Mouse (Mus musculus) limb, embryonic 11.5 days (tissue): ENCODE data around the gene Qrsl1. TPM values are rescaled to one million over a fixed set of nuclear protein-coding genes. Genes with fewer than 3 reads are reported as not detected.

Experiments used
- ATAC-seq: fragments of 200-750 bp; cut with Nextera tagmentation; 2 replicates; pipeline ENCODE4 v1.8.0; 2017; ENCODE audit warnings: low read depth; ENCODE audit not compliant: insufficient number of reproducible peaks, low FRiP score, low TSS enrichment
- DNase-seq: peaks from one replicate; pipeline ENCODE4 v3.0.0-alpha.2; 2015; ENCODE audit warnings: low spot score
- H3K27ac ChIP-seq: fragments of 300-500 bp; sonication (generic); replicated peaks from 2 replicates; pipeline ENCODE4 v1.5.1; 2014; ENCODE audit warnings: low read depth, mild to moderate bottlenecking, low read length
- H3K27me3 ChIP-seq: fragments of 300-500 bp; sonication (generic); 2 replicates; pipeline ENCODE4 v1.6.1; 2014; ENCODE audit warnings: mild to moderate bottlenecking, low read length, mixed read lengths; ENCODE audit not compliant: control insufficient read depth, insufficient read depth
- H3K36me3 ChIP-seq: fragments of 300-500 bp; sonication (generic); 2 replicates; pipeline ENCODE4 v1.6.1; 2014; ENCODE audit warnings: mild to moderate bottlenecking, low read length, moderate library complexity, mixed read lengths; ENCODE audit not compliant: control insufficient read depth, insufficient read depth
- H3K4me1 ChIP-seq: fragments of 300-500 bp; sonication (generic); 2 replicates; pipeline ENCODE4 v1.6.1; 2014; ENCODE audit warnings: low read length, mixed read lengths; ENCODE audit not compliant: control insufficient read depth, insufficient read depth
- H3K4me2 ChIP-seq: fragments of 300-500 bp; sonication (generic); 2 replicates; pipeline ENCODE4 v1.6.1; 2014; ENCODE audit warnings: low read depth, mild to moderate bottlenecking, moderate library complexity; ENCODE audit not compliant: severe bottlenecking
- H3K4me3 ChIP-seq: fragments of 300-500 bp; sonication (generic); 2 replicates; pipeline ENCODE4 v1.5.1; 2014; ENCODE audit warnings: low read depth, low read length
- H3K9ac ChIP-seq: fragments of 300-500 bp; sonication (generic); 2 replicates; pipeline ENCODE4 v1.6.1; 2014; ENCODE audit warnings: mild to moderate bottlenecking, low read length
- H3K9me3 ChIP-seq: fragments of 300-500 bp; sonication (generic); 2 replicates; pipeline ENCODE4 v1.6.1; 2016; ENCODE audit warnings: low read length; ENCODE audit not compliant: control insufficient read depth
- WGBS: fragments of 180-500 bp; shearing (Covaris S2); extraction: QIAGEN DNeasy Blood & Tissue Kit; methylation state at CpG from one replicate; pipeline ENCODE4 v1.1.7; 2014; 5-methylcytosine and 5-hydroxymethylcytosine counted together
- polyA plus RNA-seq: library from polyadenylated mRNA; unstranded; fragments of >200 nt; fragmentation: Nextera tagmentation; extraction: Ambion mirVana; gene quantifications from 2 replicates; pipeline ENCODE4 v1.2.1, GENCODE M21; 2014

Qrsl1 gene
- polyA plus RNA-seq, 1 experiment from 2014 or later, result 31.6 TPM

DNA sequence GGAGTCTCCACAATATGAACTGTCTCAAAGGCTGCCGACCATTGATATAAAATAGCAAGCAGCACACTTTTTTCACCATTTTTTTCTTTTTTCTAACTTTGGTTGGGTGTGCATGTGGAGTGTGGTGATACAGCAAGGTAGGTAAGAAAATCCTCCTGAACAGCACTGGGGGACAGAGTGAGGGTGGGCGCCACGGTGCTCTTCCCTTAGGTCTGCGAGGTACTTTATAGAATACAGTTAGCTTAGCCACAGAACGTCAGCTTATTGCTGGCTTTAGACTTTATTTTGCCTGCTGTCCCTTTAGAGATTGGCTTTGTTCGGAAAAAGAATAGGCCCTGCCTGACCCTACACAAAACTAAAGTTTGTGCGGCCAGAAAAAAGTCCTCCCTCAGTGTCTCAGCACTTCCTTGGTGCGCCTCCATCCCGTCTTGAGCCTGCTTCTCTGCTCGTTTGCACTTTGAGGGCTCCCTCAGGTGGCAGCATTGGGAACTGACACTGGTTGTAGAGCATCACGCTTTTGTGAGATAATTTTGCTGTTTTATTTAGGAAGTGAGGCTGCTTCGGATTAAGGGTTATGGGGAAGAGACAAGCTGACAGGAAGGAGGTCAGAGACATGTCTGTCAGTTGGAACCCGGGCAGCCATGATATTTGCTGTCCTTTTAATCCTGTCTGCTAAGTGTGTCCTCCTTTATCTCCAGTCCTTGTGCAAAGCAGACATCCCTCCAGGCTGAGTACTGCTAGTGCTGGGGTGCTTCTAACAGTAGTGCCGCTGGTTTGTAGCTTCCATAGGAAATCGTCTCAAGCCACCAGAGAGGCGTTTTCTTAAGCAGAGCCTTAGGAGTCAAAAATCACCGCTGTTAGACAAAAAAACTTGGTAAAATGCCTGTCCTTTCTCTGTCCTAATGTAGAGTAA lies 17.4 kb upstream of the Qrsl1 start:
- Histone ChIP-seq H3K27ac (no peak overlapping the region), H3K4me3 (no peak overlapping the region), H3K36me3 (no peaks in the 10 kb centered on the region), H3K9me3 (no peaks in the 10 kb centered on the region), H3K4me2 (no peak overlapping the region), H3K27me3 (no peaks in the 10 kb centered on the region), H3K4me1 (no peaks in the 10 kb centered on the region), H3K9ac (no peak overlapping the region)
- DNase-seq, result peak; percentile 92
- no peak for ATAC-seq
- 44% methylated on average over 17 of the region's 17 CpGs for WGBS

DNA sequence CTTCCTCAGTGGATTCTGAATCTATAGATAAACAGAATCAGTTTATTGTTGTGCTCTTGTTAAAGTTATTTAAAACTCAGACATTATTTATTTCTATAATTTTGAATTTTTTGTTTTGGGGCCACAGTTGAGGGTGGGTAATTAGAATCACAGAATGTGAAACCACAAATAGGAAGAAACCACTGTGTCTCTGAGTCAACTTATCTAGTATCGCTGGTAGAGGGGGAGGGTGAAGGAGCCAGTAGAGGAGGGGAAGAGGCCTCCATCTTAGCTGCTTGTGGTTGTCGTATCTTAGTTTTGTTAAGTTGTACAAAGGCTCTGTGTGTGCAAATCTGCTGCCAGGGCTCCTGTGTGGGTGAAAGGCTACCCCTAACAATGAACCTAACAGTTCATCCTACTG lies 15.2 kb upstream of the Qrsl1 start:
- no peak for ATAC-seq
- no peak overlapping the region for H3K4me2 ChIP-seq
- no peak overlapping the region for H3K4me3 ChIP-seq
- no peak for DNase-seq
- no peaks in the 10 kb centered on the region for H3K9me3 ChIP-seq
- H3K36me3 ChIP-seq, result no peaks in the 10 kb centered on the region
- no peak overlapping the region for H3K9ac ChIP-seq
- 100% methylated on average over 2 of the region's 2 CpGs for WGBS
- H3K27ac ChIP-seq, result no peak overlapping the region
- H3K27me3 ChIP-seq, result no peaks in the 10 kb centered on the region
- no peaks in the 10 kb centered on the region for H3K4me1 ChIP-seq

DNA sequence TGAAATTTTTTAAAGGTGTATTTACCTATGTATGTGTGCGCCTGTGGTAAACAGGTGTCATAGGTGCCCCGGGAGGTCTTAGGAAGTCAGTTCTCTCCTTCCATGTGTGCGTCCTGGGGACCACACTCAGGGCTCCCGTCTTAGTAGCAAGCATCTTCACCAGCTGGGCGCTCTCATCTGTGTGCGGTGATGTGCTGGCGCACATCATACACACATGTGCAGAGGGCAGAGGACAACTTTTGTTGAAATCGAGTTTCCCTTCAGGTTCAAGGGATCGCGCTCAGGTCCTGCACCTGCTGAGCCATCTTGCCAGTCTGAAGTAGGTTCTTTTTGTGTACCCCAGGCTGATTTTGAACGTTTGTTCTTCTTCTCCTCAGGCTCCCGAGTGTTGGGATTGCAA lies 14.6 kb upstream of the Qrsl1 start:
- H3K27me3 ChIP-seq, result no peaks in the 10 kb centered on the region
- DNase-seq, result no peak
- no peak overlapping the region for H3K4me3 ChIP-seq
- H3K4me2 ChIP-seq, result no peak overlapping the region
- 85% methylated on average over 12 of the region's 12 CpGs for WGBS
- no peaks in the 10 kb centered on the region for H3K9me3 ChIP-seq
- H3K27ac ChIP-seq, result no peak overlapping the region
- no peaks in the 10 kb centered on the region for H3K4me1 ChIP-seq
- H3K36me3 ChIP-seq, result no peaks in the 10 kb centered on the region
- no peak for ATAC-seq
- no peak overlapping the region for H3K9ac ChIP-seq

DNA sequence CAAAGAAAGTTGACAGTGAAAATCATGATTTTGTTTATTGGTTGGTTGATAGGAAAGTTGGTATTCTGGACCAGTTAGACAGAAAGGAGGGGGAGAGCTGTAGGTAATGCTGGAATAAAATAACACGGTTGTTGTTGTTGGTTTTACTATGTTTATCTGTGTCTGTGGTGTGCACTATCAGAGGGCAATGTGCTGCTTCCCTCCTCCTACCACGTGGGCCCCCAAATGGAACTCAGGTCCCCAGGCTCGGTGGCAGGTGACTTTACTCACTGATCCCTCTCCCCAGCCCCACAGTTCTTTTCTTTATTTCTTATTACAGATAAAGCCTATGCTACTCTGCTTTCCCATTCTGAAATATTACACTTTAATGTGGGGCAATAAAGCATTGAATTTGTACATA lies 10.7 kb upstream of the Qrsl1 start:
- H3K4me1 ChIP-seq, result no peaks in the 10 kb centered on the region
- H3K9ac ChIP-seq, result no peak overlapping the region
- no peak overlapping the region for H3K4me2 ChIP-seq
- ATAC-seq, result no peak
- WGBS, result 91% methylated on average over 3 of the region's 3 CpGs
- H3K36me3 ChIP-seq, result no peaks in the 10 kb centered on the region
- no peak overlapping the region for H3K27ac ChIP-seq
- no peak overlapping the region for H3K4me3 ChIP-seq
- no peaks in the 10 kb centered on the region for H3K27me3 ChIP-seq
- no peak for DNase-seq
- no peaks in the 10 kb centered on the region for H3K9me3 ChIP-seq

DNA sequence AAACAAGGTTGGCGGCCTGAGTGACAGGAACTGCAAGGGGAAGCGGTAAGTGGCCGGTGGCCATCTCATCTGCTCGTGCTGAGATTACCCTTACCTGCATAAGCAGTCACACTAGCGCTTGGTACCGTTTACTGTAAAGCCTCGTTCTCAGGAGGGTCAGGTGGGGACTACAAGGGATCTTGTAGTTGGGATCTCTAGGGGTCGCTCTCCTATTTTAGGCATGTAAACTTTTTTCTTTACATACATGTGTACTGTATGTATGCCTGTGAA lies 9.3 kb upstream of the Qrsl1 start:
- H3K4me2 ChIP-seq, result no peak overlapping the region
- ATAC-seq (no peak), DNase-seq (no peak)
- 94% methylated on average over 8 of the region's 8 CpGs for WGBS
- H3K36me3 ChIP-seq, result no peaks in the 10 kb centered on the region
- H3K27me3 ChIP-seq, result no peaks in the 10 kb centered on the region
- H3K27ac ChIP-seq, result no peak overlapping the region
- no peak overlapping the region for H3K4me3 ChIP-seq
- H3K4me1 ChIP-seq, result no peaks in the 10 kb centered on the region
- no peaks in the 10 kb centered on the region for H3K9me3 ChIP-seq
- no peak overlapping the region for H3K9ac ChIP-seq

DNA sequence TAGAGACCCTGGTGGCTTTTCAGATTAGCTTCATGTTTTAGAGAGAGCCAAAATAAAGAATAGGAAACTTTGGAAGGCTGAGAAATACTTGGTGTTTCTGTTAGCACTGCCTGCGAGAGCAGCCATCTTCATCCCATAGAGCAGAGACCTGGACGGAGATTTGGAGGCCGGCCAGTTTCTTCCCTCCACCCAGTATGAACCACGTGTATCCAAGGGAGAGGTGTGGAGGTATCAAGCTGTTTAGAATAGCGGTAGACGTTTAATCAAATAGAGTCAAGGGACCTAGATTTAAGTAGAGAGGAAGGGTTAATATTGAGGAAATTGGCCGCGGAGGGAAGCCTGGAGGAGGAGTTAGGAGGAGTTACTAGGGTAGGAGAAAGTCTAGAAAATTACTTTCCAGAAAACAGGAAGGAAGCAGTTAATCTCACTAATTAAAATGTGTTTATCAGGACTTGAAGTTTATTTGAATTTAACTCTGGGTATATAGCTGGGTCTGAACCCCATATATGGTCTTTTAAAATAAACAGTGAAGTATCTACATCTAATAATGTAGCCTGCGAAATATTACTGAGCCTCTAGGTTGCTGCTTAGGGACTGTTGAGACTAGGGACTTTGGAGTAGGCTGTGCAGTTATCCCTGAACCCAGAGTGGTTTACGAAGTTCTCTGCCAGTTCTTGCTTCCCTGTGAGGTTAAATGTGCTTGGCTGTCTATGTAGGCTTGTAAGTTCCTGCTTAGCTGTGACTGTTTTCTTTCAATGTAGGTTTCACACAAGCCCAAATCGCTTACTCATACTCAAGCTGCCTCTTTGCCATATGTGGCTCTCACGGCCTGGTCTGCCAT lies 8.7 kb upstream of the Qrsl1 start:
- 85% methylated on average over 12 of the region's 12 CpGs for WGBS
- no peak for ATAC-seq
- Histone ChIP-seq H3K9ac (no peak overlapping the region), H3K27me3 (no peaks in the 10 kb centered on the region), H3K27ac (no peak overlapping the region), H3K9me3 (no peaks in the 10 kb centered on the region), H3K36me3 (no peaks in the 10 kb centered on the region), H3K4me3 (no peak overlapping the region), H3K4me2 (no peak overlapping the region), H3K4me1 (no peaks in the 10 kb centered on the region)
- DNase-seq, result no peak

DNA sequence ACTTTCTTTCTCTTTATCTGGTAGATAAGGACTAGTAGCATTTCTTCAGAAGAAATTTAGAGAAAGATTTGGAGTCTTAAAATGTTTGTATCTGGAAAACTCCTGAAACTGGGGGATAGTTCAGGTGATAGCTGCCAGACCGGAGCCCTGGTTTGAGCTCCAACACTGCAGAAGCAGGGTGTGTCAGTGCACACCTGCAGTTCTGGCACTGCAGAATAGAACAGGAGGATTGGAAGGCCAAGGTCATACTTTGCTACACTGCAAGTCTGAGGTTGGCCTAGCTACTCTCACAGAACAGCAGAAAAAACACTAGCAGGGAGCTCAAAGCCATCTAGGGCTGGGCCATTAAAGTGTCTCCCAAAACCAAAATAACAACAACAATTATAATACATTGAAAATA lies 3.0 kb upstream of the Qrsl1 start:
- Histone ChIP-seq H3K4me2 (no peak overlapping the region), H3K4me1 (peaks cover 3% of the 10 kb centered on the region; the same call in 1 of the 2 replicates), H3K27ac (no peak overlapping the region), H3K27me3 (no peaks in the 10 kb centered on the region), H3K36me3 (no peaks in the 10 kb centered on the region), H3K4me3 (no peak overlapping the region), H3K9ac (no peak overlapping the region), H3K9me3 (no peaks in the 10 kb centered on the region)
- DNase-seq (no peak), ATAC-seq (no peak)
- WGBS, result 93% methylated on average over 1 of the region's 1 CpGs

DNA sequence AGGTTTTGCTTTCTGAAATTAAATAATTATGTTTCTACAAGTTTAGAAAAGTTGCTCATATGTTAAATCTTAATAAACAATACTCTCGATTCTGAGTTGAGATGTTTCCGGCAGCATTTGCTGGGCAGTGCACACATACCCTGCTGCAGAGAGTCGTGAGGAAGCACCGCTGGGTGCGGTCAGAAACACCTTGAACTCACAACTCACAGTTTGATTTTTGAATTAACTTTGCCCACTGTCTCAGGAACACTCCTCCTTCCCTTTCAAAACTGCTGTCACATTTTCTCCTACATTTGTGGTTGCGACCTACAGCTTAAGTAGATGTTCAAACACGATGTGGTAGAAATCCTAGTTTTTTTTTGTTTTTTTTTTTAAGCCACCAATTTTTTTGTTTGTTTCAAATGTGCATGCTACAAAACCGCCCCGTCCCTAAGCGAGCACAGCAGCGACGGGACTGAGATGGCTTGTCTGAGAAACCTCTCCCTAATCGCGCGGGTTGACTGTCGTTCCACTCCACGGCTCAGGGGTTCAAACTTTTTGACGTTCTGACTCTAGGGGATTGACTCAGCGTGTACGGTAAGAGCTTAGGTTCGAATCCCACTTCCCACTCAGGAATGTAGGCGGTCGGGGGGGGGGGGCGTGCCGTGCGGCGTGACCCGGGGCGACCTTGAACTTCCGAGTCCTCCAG lies 518 bp downstream of the Qrsl1 start:
- ATAC-seq (no peak), DNase-seq (no peak)
- 10% methylated on average over 30 of the region's 30 CpGs for WGBS
- peak overlapping the region; percentile 49 for H3K4me2 ChIP-seq
- H3K9ac ChIP-seq, result peak overlapping the region; percentile 81
- H3K27me3 ChIP-seq, result no peaks in the 10 kb centered on the region
- H3K4me1 ChIP-seq, result peaks cover 3% of the 10 kb centered on the region; the same call in 1 of the 2 replicates
- H3K9me3 ChIP-seq, result no peaks in the 10 kb centered on the region
- H3K4me3 ChIP-seq, result peak overlapping the region; percentile 77
- peak overlapping the region; percentile 70; the same call in 1 of the 2 replicates for H3K27ac ChIP-seq
- no peaks in the 10 kb centered on the region for H3K36me3 ChIP-seq
